Mouse (Mus musculus) heart, postnatal 0 days (tissue): Measurements from ENCODE around the gene Erc1.

Experiments used
- CTCF ChIP-seq: IDR thresholded peaks from 2 replicates; pipeline ENCODE4 v1.5.1; 2016; ENCODE audit warnings: antibody characterized with exemption, control low read depth, low read depth
- EP300 ChIP-seq: IDR thresholded peaks from 2 replicates; pipeline ENCODE4 v1.6.1; 2016; ENCODE audit warnings: antibody characterized with exemption, low read depth

DNA sequence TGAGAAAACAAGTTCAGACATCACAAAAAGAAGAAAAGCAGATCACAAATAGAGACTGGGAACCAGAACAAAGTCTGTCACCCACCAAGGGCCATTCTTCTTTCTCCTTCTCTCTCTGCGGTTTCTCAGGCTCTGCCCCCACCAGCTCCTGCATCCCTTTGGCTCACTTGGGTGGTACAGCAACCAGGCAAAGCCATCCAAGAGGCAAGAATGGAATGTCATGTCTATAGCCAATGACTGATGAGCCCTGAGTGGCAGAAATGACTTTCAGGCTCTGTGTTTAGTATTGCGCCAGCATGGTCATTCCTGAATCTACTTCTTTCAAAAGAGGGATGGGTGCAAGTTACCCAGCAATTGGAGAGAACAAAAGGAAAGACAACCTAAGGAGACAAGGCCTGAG is 257.1 kb downstream of the Erc1 start:
- no peak for TF ChIP-seq CTCF
- no peak for TF ChIP-seq EP300
